Mouse (Mus musculus): ENCODE data around the gene Syce2.
"Not testable (repeated sequence)": the region's sequence is repeated elsewhere in the genome, so short reads cannot be mapped to it uniquely, and the experiment has no call there.

Gene Syce2

DNA sequence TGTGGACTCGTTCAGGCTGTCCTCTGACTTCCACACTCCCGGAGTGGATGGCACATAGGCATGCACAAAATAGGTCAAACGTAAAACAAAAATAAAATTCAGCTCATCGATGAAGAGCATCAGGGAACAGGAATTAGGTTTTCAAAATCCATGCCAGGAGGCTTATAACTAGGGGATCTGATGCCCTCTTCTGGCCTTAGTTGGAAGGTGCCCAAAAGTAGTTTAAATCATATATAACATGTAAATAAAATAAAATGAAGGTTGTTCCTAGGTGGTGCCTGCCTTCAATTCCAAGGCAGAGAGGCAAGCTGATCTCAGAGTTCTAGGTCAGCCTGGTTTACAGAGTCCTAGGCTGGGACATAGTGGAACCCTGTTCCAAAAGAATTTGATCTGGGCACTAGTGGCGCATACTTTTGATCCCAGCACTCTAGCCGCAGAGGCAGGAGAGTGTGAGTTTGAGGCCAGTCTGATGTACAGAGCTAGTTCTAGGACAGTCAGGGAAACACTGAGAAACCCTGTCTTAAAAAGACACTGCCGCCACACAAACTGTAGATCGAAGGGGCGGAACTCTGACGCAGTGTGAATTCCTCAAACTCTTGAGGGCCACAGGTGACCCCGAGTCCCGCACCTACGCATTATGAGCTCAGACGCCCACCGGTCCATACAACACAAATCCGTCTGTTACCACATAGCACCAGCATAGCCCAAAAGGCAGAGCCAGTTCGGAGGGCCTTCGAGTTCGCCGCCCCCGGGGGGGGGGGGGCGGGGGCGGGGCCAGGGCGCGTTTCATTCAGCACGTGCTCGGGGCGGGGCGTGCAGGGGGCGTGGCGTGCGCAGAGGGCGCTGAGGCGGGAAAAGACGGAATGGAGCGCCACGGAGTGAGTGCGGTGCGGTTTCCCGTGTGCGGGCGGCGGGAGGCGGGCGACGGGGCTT lies at the start of gene Syce2:
Syce2 (plus strand) TSS at position 736 of the 933 bp plus-strand sequence.
- DNase-seq (ENCODE audit: low spot score in 2 of 2): peak in 1 of 2 experiments; percentile 40

GRCm38 (mm10) chr8:84822723-84823122 lies 49.2 kb upstream of the Syce2 start, which contains the start of gene Dand5:
Dand5 (minus strand) TSS chr8:84822823.
- DNase-seq (ENCODE audit: low spot score in 2 of 2): no peak

- no peak for DNase-seq (ENCODE audit: low spot score in 2 of 2)
Observed at GRCm38 (mm10) chr8:84823653-84824052, 48.3 kb upstream of the Syce2 start.

DNA sequence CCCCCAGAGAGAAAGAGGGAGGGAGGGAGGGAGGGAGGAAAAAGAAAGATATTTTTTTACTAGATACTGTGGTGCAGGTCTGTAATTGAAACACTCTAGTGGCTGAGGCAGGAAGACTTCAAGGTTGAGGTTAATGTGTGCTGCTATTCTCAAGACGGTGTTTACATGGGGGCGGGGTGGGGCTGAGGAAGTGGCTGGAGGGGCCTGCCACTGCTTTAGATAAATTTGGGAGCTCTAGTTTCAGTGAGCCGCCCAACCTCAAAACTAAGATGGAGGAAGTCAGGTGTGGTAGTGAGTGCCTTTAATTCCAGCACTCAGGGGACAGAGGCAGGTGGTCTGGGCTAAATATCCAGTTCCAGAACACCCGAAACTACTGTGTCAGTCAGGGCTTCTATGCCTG lies 46.3 kb upstream of the Syce2 start:
- DNase-seq (ENCODE audit: low spot score in 2 of 2): no peak

GRCm38 (mm10) chr8:84826518-84826917 lies 45.4 kb upstream of the Syce2 start:
- DNase-seq (ENCODE audit: low spot score in 2 of 2): not testable (repeated sequence)

- DNase-seq (ENCODE audit: low spot score in 2 of 2): no peak
Observed at GRCm38 (mm10) chr8:84831490-84831889, 40.4 kb upstream of the Syce2 start, which contains the start of gene Gadd45gip1. Gadd45gip1 (plus strand) TSS chr8:84831522.

- peak in 1 of 2 experiments; percentile 74 for DNase-seq (ENCODE audit: low spot score in 2 of 2)
Observed at GRCm38 (mm10) chr8:84832034-84832717, 39.7 kb upstream of the Syce2 start.

- no peak for DNase-seq (ENCODE audit: low spot score in 2 of 2)
Observed at GRCm38 (mm10) chr8:84832759-84833742, 38.9 kb upstream of the Syce2 start.

- no peak for DNase-seq (ENCODE audit: low spot score in 2 of 2)
Observed at GRCm38 (mm10) chr8:84834002-84834865, 37.7 kb upstream of the Syce2 start.

DNA sequence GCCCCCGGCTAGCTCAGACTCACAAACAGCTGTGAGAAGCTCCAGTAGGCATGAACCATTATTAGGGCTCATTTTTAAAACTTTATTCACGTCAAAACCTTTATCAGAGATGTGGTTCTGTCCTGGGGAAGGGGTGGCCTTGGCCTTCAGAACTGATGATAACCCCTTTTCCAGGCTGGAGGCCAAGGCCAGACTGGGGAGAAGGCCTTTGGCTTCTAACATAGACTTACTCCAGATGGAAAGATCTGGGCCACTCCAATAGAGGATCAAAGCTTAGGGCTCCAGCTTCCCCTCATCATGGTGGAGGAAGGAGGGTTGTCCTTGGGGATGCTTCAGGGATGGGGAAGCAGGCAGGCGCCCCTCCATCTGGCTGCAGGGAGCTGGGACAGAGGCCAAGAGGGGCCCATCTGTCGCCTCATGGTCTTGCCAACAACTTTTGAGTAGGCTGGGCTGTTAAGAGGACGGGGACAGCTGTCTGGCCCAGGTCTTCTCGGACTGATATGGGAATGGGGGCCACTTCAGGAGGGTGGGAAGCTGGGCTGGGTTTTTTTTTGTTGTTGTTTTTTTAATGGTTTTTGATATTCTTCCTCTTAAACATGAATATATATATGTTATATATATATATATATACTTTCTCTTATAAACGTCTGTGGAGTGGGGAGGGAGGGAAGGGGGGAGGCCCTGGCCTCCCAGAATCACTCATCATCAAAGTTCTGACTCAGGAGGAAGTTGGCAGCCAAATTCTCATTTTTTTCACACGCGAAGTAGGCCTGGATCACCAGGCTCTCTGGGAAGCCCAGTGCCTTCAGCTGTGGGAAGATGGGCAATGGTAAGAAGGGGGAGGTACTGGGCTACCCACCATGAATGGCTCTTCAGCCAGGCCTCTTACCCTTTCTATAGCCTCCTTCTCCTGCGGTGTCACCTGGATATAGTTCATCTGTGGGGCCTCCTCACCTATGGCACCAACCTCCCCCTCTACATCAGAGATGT lies 36.8 kb upstream of the Syce2 start:
- peak in 1 of 2 experiments; percentile 81 for DNase-seq (ENCODE audit: low spot score in 2 of 2)

DNA sequence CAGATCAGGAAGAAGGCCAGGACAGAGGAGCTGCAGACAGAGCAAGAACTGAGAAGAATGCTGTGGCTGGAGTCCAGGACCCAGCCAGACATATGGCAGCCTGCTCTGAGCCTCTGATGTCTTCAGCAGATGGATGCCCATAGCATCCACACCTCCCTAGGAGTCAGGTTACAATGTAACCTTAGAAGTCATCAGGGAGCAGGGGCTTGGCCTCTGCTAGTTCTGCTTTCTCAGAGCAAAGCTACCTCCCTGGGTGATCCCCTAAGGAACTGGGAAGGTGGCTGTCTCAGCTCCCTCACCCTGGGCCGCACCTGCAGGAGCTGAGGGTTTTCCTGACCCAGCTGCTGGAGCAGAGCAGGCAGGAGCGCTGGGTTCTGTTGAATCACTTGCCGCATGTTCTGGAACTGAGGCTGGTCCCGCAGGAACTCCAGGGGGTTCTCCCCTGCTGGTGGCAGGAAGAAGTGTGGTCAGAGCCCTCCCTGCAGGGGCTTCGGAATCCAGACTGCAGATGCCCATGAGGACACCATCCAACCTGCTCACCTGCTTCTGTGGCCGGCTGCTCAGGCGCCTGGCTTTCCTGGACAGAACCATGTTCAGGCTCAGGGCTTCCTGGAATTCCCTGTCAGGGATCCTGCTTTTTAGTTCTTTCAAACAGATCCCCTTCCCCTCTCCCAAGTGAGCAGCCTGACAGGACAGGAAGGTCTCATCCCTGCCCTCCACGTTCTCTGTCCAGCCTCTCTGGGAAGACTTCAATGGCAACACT lies 34.6 kb upstream of the Syce2 start:
- DNase-seq (ENCODE audit: low spot score in 2 of 2): no peak

DNA sequence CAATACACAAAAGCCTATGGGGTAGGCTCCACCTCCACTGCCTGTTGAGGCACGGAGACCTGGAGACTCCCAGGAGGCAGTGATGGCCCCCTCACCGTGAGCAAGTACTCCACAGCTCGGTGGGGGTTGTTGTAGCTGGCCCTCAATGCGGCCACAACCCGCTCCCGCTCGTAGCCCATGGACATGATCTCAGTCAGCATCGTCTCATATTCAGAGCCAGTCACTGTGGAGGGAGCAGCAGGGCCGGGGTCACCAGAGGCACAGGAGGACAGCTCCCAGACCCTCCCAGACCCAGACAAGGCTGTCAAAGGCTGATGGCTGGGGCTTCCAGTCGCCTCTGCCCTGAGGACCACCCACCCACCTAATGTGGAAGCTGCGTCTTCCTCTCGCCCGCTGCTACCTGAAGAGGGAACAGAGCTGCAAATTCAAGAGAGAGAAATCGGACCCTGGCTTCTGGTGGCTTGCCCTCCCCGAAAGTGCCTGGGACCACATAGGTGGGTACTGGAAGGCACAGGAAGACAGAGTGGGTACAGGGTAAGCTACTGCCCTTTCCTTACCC lies 33.9 kb upstream of the Syce2 start:
- no peak for DNase-seq (ENCODE audit: low spot score in 2 of 2)

DNA sequence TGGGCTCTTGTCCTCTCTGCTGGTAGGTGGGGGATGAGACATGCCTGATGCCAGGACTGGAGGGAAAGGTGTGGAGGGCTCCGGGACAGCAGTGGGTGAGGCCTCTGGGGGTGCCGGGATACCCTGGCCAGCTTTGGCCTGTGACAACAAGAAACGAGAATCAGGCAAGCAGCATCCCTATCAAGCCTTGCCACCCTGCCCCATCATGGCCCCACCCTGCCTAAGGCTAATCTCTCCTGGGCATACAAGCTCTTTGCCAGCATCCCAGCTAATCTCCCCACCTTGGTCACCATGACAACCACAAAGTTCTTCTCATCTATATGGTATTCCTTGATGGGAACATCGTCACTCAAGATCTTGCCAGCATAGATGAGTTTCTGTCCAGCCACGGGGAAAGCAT lies 33.4 kb upstream of the Syce2 start:
- no peak for DNase-seq (ENCODE audit: low spot score in 2 of 2)

GRCm38 (mm10) chr8:84839411-84839810 lies 32.5 kb upstream of the Syce2 start:
- DNase-seq (ENCODE audit: low spot score in 2 of 2): no peak

GRCm38 (mm10) chr8:84839875-84840247 lies 32.0 kb upstream of the Syce2 start:
- DNase-seq (ENCODE audit: low spot score in 2 of 2): no peak

DNA sequence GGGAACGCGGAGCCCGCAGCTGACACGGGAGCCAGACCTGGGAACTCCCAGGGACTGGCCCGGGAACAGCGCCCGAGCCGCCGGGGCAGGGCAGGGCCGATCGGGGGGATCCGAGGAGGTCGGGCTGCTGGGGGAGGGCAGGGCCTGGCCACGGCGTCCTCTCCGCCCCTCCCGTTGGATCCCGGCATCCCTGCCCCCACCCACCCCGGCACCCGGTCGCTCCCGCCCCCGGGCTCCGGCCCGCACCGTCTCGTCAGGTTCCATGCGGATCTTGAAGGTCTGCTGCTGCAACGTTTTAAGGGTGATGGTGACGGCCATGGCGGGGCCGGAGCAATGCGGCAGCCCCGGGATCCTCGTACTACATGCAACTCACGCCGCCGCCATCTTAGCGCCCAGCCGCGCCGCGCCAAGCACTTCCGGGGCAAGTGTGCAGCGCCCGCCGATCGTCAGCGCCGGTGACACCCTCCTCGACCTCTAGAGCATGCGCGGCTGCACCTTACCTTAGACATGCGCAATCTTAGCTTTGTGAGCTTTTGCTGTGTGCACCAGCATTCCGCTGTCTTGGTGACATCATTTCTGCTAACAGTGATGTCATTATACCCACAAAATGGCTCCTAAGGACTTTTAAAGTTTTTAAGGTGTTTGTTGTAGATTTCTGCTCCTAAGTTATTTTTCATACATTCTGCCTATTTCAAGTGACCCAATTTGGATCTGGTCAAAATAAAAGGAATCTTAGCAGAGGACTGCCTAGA lies 31.5 kb upstream of the Syce2 start, which contains the start of gene Rad23a:
Rad23a (minus strand) TSS at position 418 of the 752 bp plus-strand sequence.
- DNase-seq (ENCODE audit: low spot score in 2 of 2): peak; percentile 84 to 92

DNA sequence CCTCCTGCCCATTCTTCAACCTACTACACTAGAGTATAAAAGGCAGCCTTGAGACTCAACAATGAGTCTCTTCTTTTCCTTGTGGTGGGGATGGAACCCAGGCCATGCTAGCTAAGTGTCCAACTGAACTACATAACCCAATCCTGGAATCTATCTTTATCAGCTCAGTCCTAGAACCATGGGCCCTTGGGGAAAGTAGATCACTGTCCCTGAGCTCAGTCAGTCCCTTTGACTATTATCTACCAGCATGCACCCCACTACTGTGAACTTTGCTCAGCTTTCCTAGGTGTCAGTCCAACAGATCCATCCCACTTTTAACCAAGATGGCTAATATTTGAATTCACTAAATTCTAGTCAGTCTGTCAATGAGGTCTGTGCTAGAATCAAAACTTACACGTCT lies 30.4 kb upstream of the Syce2 start:
- no peak for DNase-seq (ENCODE audit: low spot score in 2 of 2)

Measured in left cerebral cortex, adult 9 months (tissue).